Mouse (Mus musculus) midbrain, embryonic 11.5 days (tissue): ENCODE results near the gene Zdhhc17. TPM values are rescaled to one million over a fixed set of nuclear protein-coding genes. Genes with fewer than 3 reads are reported as not detected.

Experiments
- ATAC-seq: fragments of 200-750 bp; cut with Nextera tagmentation; 2 replicates; pipeline ENCODE4 v1.8.0; 2017; ENCODE audit warnings: moderate TSS enrichment, moderate library complexity; ENCODE audit not compliant: low FRiP score
- DNase-seq: peaks from one replicate; pipeline ENCODE4 v3.0.0; 2015; ENCODE audit warnings: low spot score; ENCODE audit errors: missing footprints
- H3K27ac ChIP-seq: fragments of 300-500 bp; sonication (generic); 2 replicates; pipeline ENCODE4 v1.5.1; 2014; ENCODE audit warnings: low read depth, low read length
- H3K27me3 ChIP-seq: fragments of 300-500 bp; sonication (generic); 2 replicates; pipeline ENCODE4 v1.6.1; 2014; ENCODE audit warnings: mild to moderate bottlenecking, low read length, moderate library complexity, mixed read lengths; ENCODE audit not compliant: control insufficient read depth, insufficient read depth
- H3K36me3 ChIP-seq: fragments of 300-500 bp; sonication (generic); 2 replicates; pipeline ENCODE4 v1.6.1; 2014; ENCODE audit warnings: mild to moderate bottlenecking, low read length, moderate library complexity, mixed read lengths; ENCODE audit not compliant: control insufficient read depth, insufficient read depth
- H3K4me1 ChIP-seq: fragments of 300-500 bp; sonication (generic); 2 replicates; pipeline ENCODE4 v1.6.1; 2014; ENCODE audit warnings: low read length; ENCODE audit not compliant: control insufficient read depth, insufficient read depth
- H3K4me2 ChIP-seq: fragments of 300-500 bp; sonication (generic); 2 replicates; pipeline ENCODE4 v1.6.1; 2014; ENCODE audit warnings: mild to moderate bottlenecking, moderate library complexity
- H3K4me3 ChIP-seq: fragments of 300-500 bp; sonication (generic); 2 replicates; pipeline ENCODE4 v1.5.1; 2014; ENCODE audit warnings: low read depth, low read length
- H3K9ac ChIP-seq: fragments of 300-500 bp; sonication (generic); 2 replicates; pipeline ENCODE4 v1.6.1; 2014; ENCODE audit warnings: low read length
- H3K9me3 ChIP-seq: fragments of 300-500 bp; sonication (generic); 2 replicates; pipeline ENCODE4 v1.6.1; 2016; ENCODE audit warnings: low read length; ENCODE audit not compliant: control insufficient read depth
- WGBS: fragments of 180-500 bp; shearing (Covaris S2); extraction: QIAGEN DNeasy Blood & Tissue Kit; methylation state at CpG from one replicate; pipeline ENCODE4 v1.1.7; 2014; 5-methylcytosine and 5-hydroxymethylcytosine counted together
- polyA plus RNA-seq: library from polyadenylated mRNA; unstranded; fragments of >200 nt; fragmentation: Nextera tagmentation; extraction: Ambion mirVana; gene quantifications from 2 replicates; pipeline ENCODE4 v1.2.1, GENCODE M21; 2014

The Zdhhc17 gene
- 29.5 and 30.3 TPM in 2 replicates for polyA plus RNA-seq

DNA sequence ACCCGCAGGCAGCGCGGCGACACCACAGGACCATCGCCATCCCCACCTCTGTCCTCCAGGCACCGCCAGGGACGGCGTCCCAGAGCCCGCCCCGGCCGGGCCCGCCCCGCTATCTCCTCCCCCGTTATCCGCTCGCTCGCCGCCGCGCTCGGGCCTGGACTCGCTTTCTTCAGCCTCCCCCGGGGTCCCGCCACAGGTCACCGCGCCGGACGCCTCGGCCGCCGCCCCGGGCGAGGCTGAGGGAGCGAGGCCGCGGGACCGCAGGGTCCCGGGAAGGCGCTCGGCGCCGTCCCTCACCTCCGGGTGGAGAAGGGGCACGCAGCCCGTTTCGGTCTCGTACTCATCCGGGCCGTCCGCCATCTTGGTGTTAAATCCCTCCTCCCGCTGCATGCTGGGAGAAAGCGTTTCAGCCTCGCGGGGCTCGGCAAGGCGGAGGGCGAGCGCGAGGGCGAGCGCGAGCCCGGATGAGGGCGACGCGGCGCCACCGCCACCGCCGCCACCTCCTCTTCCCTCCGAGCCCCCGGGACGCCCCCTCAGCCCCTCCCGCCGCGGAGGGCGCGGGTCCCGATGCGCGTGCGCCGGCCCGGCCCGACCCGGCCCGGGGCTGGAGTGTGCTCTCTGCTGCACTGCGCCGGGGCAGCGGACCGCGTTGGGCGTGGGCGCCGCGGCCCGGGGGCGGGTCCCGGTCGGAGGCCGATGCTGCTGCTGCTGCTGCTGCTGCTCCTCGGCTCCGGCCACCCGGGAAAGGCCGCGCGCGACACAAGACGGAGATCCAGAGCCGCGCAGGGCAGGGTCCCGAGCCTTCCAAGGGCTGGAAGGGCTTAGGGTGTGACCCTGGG, at the start of gene Zdhhc17:
Zdhhc17 (minus strand) TSS at position 500 of the 839 bp plus-strand sequence.
- H3K27me3 ChIP-seq = no peaks in the 10 kb centered on the region
- H3K36me3 ChIP-seq = no peaks in the 10 kb centered on the region
- H3K9ac ChIP-seq = peak within 1 kb of the TSS; percentile 99
- H3K4me1 ChIP-seq = peaks cover 5% of the 10 kb centered on the region; the same call in 1 of the 2 replicates
- H3K9me3 ChIP-seq = no peaks in the 10 kb centered on the region
- WGBS = 1% methylated on average over 100 of the region's 112 CpGs
- H3K4me3 ChIP-seq = peak within 1 kb of the TSS; percentile 94
- H3K27ac ChIP-seq = peak within 1 kb of the TSS; percentile 99
- ATAC-seq (peak; percentile 92), DNase-seq (peak; percentile 98)
- H3K4me2 ChIP-seq = peak within 1 kb of the TSS; percentile 49

DNA sequence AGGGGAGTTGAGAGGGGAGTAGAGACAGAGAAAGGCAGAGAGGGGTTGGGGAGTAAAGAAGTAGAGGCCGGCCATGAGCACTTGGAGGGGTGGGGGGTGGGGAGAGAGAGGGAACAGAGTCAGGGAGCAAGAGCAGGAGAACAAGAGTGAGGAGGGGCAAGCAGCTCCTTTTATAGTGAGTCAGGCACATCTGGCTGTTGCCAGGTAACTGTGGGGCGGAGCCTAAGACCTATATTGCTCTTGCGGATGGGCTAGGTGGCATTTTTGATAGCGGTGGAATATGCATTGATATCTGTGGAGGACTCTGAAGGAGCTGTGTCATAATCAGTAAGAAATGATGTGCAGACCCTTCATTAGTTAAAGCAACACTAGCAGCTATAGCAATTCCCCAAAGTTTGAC, 45.8 kb upstream of the Zdhhc17 start:
- ATAC-seq = peak; percentile 57
- Histone ChIP-seq H3K9ac (no peak overlapping the region), H3K27me3 (no peaks in the 10 kb centered on the region), H3K4me1 (no peaks in the 10 kb centered on the region), H3K27ac (no peak overlapping the region), H3K4me3 (no peak overlapping the region), H3K4me2 (no peak overlapping the region), H3K9me3 (no peaks in the 10 kb centered on the region), H3K36me3 (no peaks in the 10 kb centered on the region)
- WGBS = 43% methylated on average over 4 of the region's 4 CpGs
- no peak for DNase-seq

- 93% methylated on average over 3 of the region's 3 CpGs for WGBS
- no peak for ATAC-seq
- no peaks in the 10 kb centered on the region for H3K4me1 ChIP-seq
- no peak overlapping the region for H3K4me3 ChIP-seq
- no peaks in the 10 kb centered on the region for H3K36me3 ChIP-seq
- no peak overlapping the region for H3K9ac ChIP-seq
- H3K27me3 ChIP-seq = no peaks in the 10 kb centered on the region
- no peak overlapping the region for H3K4me2 ChIP-seq
- H3K27ac ChIP-seq = no peak overlapping the region
- no peaks in the 10 kb centered on the region for H3K9me3 ChIP-seq
- DNase-seq = no peak
Measured at GRCm38 (mm10) chr10:111051606-111052005, 41.7 kb upstream of the Zdhhc17 start.

- WGBS = 90% methylated on average over 4 of the region's 4 CpGs
- ATAC-seq = no peak
Measured at GRCm38 (mm10) chr10:111050511-111050910, 40.6 kb upstream of the Zdhhc17 start.

GRCm38 (mm10) chr10:111050061-111050460, 40.1 kb upstream of the Zdhhc17 start:
- DNase-seq (no peak), ATAC-seq (no peak)
- 79% methylated on average over 3 of the region's 3 CpGs for WGBS
- no peak overlapping the region for H3K4me3 ChIP-seq
- no peaks in the 10 kb centered on the region for H3K27me3 ChIP-seq
- no peaks in the 10 kb centered on the region for H3K4me1 ChIP-seq
- H3K9me3 ChIP-seq = no peaks in the 10 kb centered on the region
- no peak overlapping the region for H3K9ac ChIP-seq
- no peak overlapping the region for H3K4me2 ChIP-seq
- H3K36me3 ChIP-seq = no peaks in the 10 kb centered on the region
- no peak overlapping the region for H3K27ac ChIP-seq

More at GRCm38 (mm10) chr10:111050511-111050910, 40.6 kb upstream of the Zdhhc17 start:
- Histone ChIP-seq H3K9me3 (no peaks in the 10 kb centered on the region), H3K4me3 (no peak overlapping the region), H3K36me3 (no peaks in the 10 kb centered on the region), H3K4me2 (no peak overlapping the region), H3K4me1 (no peaks in the 10 kb centered on the region), H3K9ac (no peak overlapping the region), H3K27me3 (no peaks in the 10 kb centered on the region), H3K27ac (no peak overlapping the region)
- no peak for DNase-seq

DNA sequence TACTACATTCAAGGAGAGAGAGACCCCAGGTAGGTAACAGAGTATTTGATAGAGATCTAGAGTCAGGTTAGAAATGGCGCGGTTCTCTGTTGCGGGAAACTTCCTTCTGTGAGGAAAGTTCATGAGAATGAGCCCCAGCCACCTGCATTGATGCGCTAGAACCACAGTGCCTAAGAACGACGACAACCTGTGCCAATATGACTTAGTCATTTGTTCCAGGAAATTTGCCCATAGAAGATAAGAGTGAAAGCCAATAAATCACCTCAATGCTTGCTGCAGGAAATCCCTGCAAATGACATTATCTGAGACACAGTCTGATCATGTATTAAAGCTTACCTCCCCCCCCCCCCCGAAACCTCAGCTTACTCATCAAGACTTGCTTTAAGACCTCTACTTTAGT, 38.0 kb upstream of the Zdhhc17 start:
- H3K36me3 ChIP-seq = no peaks in the 10 kb centered on the region
- no peak for DNase-seq
- H3K9me3 ChIP-seq = peaks cover 8% of the 10 kb centered on the region; the same call in 1 of the 2 replicates
- 90% methylated on average over 7 of the region's 7 CpGs for WGBS
- no peaks in the 10 kb centered on the region for H3K4me1 ChIP-seq
- no peak overlapping the region for H3K4me2 ChIP-seq
- no peak overlapping the region for H3K27ac ChIP-seq
- no peak overlapping the region for H3K4me3 ChIP-seq
- no peaks in the 10 kb centered on the region for H3K27me3 ChIP-seq
- no peak for ATAC-seq
- no peak overlapping the region for H3K9ac ChIP-seq

DNA sequence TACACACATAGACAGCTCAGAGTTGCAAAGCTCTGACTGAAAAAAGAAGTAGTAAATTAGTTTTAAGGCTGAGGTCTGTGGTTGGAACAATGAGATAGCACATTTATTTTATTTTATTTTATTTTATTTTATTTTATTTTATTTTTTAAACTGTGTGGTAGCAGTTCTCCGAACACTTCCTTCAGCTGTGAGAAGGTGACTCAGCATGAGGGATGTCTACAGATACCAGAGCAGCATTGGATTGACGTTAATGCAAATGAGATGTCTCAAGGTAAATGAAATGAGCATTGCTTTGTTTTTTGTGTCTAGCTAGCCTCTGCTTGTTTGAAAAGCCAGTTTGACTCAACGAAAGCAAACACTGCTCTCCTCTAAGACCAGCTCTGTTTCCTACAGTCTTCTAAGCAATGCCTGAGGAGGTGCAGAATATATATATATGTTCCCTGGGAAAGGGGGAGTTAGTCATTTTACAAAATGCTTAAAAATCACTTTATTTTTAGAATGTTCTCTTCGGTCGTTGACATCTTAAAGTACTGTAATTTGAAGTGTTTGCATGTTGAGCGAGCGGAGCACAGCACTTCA, 30.2 kb upstream of the Zdhhc17 start:
- 89% methylated on average over 7 of the region's 7 CpGs for WGBS
- Histone ChIP-seq H3K4me3 (no peak overlapping the region), H3K36me3 (no peaks in the 10 kb centered on the region), H3K4me2 (no peak overlapping the region), H3K27ac (no peak overlapping the region), H3K4me1 (no peaks in the 10 kb centered on the region), H3K27me3 (no peaks in the 10 kb centered on the region), H3K9me3 (peaks cover 8% of the 10 kb centered on the region; the same call in 1 of the 2 replicates), H3K9ac (no peak overlapping the region)
- ATAC-seq (no peak), DNase-seq (no peak)

GRCm38 (mm10) chr10:111036851-111037250, 26.9 kb upstream of the Zdhhc17 start:
- H3K27me3 ChIP-seq = no peaks in the 10 kb centered on the region
- 88% methylated on average over 1 of the region's 1 CpGs for WGBS

GRCm38 (mm10) chr10:111035134-111035533, 25.2 kb upstream of the Zdhhc17 start:
- WGBS = 84% methylated on average over 1 of the region's 1 CpGs
- no peak for ATAC-seq
- no peaks in the 10 kb centered on the region for H3K9me3 ChIP-seq
- no peak overlapping the region for H3K4me2 ChIP-seq
- H3K9ac ChIP-seq = no peak overlapping the region
- H3K27me3 ChIP-seq = no peaks in the 10 kb centered on the region
- H3K4me1 ChIP-seq = no peaks in the 10 kb centered on the region
- H3K27ac ChIP-seq = no peak overlapping the region
- DNase-seq = no peak
- H3K4me3 ChIP-seq = no peak overlapping the region
- no peaks in the 10 kb centered on the region for H3K36me3 ChIP-seq

More at GRCm38 (mm10) chr10:111036851-111037250, 26.9 kb upstream of the Zdhhc17 start:
- Histone ChIP-seq H3K27ac (no peak overlapping the region), H3K4me1 (no peaks in the 10 kb centered on the region), H3K36me3 (no peaks in the 10 kb centered on the region), H3K9ac (no peak overlapping the region), H3K9me3 (no peaks in the 10 kb centered on the region), H3K4me3 (no peak overlapping the region), H3K4me2 (no peak overlapping the region)
- ATAC-seq (no peak), DNase-seq (no peak)
